Mouse (Mus musculus): Measurements from ENCODE around the gene Uba7. TPM values are rescaled to one million over a fixed set of nuclear protein-coding genes. Genes with fewer than 3 reads are reported as not detected.

Gene Uba7
- total and polyA plus RNA-seq, 3 experiments, result 21.3 to 27.8 (median 26.0) TPM

- DNase-seq (ENCODE audit: extremely low read depth), result no peak
- H3K79me2 ChIP-seq (replicated peaks; ENCODE audit: control insufficient read depth, extremely low read depth, insufficient read depth, poor library complexity, severe bottlenecking), result peaks cover 16% of the 10 kb centered on the region
- H3K36me3 ChIP-seq (replicated peaks in 1 of 2; ENCODE audit: control insufficient read depth in 1 of 2, insufficient read depth in 1 of 2, low read length in 1 of 2), result peaks cover 8 to 41% of the 10 kb centered on the region in 2 experiments
- in situ Hi-C loops (cut with MboI; ENCODE audit: low pct_ligation_motif_present, low pct_unique_long_range_greater_than_20kb, low sequenced_read_pairs) (no loop called here), dilution Hi-C loops (cut with MboI; ENCODE audit: extremely low pct_ligation_motif_present, extremely low pct_unique_long_range_greater_than_20kb, low sequenced_read_pairs) (no loop called here)
- H3K27me3 ChIP-seq (replicated peaks), result no peaks in the 10 kb centered on the region
- no peak overlapping the region for H3K4me2 ChIP-seq (ENCODE audit: insufficient read depth, low read depth, poor library complexity, severe bottlenecking)
- no peak overlapping the region for H3K9ac ChIP-seq (ENCODE audit: insufficient read depth, low read depth)
- no peak for TF ChIP-seq RAD21 (IDR thresholded peaks at IDR 0.05; ENCODE audit: low read depth, low read length)
- no peak overlapping the region for H3K27ac ChIP-seq (ENCODE audit: insufficient read depth, low read depth)
- no peak overlapping the region for H3K4me3 ChIP-seq (replicated peaks in 1 of 3; ENCODE audit: low read depth in 2 of 3, low read length in 2 of 3, poor library complexity in 1 of 3)
- H3K4me1 ChIP-seq (ENCODE audit: control insufficient read depth in 1 of 2, insufficient read depth in 2 of 2), result peaks cover 0 to 15% of the 10 kb centered on the region in 2 experiments; a peak in 2 of 4 replicates
- no peaks in the 10 kb centered on the region for H3K9me3 ChIP-seq (replicated peaks; ENCODE audit: low read length)
Observed at GRCm38 (mm10) chr9:108017127-108017526, 41.8 kb downstream of the Uba7 start.

DNA sequence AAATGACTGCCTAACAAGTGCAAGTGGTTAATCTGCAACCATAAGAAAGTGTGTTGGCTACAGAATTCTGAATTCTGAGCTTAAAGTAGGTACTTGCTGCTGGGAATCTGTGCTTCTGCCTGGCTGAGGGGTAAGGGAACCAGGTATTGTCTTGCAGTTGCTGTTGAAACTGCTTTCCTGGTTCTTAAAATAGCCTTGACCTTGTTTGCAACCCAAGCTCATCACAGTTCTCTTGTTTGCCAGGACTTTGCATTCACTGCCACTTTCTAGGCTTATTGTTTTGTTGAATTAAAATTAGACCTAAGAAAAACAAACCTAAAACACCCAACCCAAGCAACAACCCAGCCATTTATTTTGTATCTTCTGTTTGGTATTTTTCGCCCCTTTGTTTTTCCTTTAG is 45.4 kb downstream of the Uba7 start:
- in situ Hi-C loops (cut with MboI; ENCODE audit: low pct_ligation_motif_present, low pct_unique_long_range_greater_than_20kb, low sequenced_read_pairs), result no loop called here
- Histone ChIP-seq H3K4me2 (ENCODE audit: insufficient read depth, low read depth, poor library complexity, severe bottlenecking) (no peak overlapping the region), H3K27ac (ENCODE audit: insufficient read depth, low read depth) (no peak overlapping the region), H3K4me3 (replicated peaks in 1 of 3; ENCODE audit: low read depth in 2 of 3, low read length in 2 of 3, poor library complexity in 1 of 3) (no peak overlapping the region), H3K9me3 (replicated peaks; ENCODE audit: low read length) (no peaks in the 10 kb centered on the region), H3K79me2 (replicated peaks; ENCODE audit: control insufficient read depth, extremely low read depth, insufficient read depth, poor library complexity, severe bottlenecking) (peaks cover 12% of the 10 kb centered on the region), H3K36me3 (replicated peaks in 1 of 2; ENCODE audit: control insufficient read depth in 1 of 2, insufficient read depth in 1 of 2, low read length in 1 of 2) (peaks cover 22 to 42% of the 10 kb centered on the region in 2 experiments), H3K4me1 (ENCODE audit: control insufficient read depth in 1 of 2, insufficient read depth in 2 of 2) (peaks cover 0 to 15% of the 10 kb centered on the region in 2 experiments; a peak in 2 of 4 replicates), H3K27me3 (replicated peaks) (no peaks in the 10 kb centered on the region), H3K9ac (ENCODE audit: insufficient read depth, low read depth) (no peak overlapping the region)
- no peak for DNase-seq (ENCODE audit: extremely low read depth)
- TF ChIP-seq GABPA (IDR thresholded peaks at IDR 0.05; ENCODE audit: insufficient replicate concordance, low read depth, low read length) (no peak), ZC3H11A (IDR thresholded peaks at IDR 0.05; ENCODE audit: low read depth, low read length) (no peak), SMC3 (IDR thresholded peaks at IDR 0.05; ENCODE audit: low read depth, low read length) (no peak), RCOR1 (conservative IDR thresholded peaks at IDR 0.05; ENCODE audit: low read depth, low read length) (no peak), CHD2 (IDR thresholded peaks at IDR 0.05; ENCODE audit: low read length) (no peak)
- dilution Hi-C loops (cut with MboI; ENCODE audit: extremely low pct_ligation_motif_present, extremely low pct_unique_long_range_greater_than_20kb, low sequenced_read_pairs), result no loop called here

- dilution Hi-C loops (cut with MboI; ENCODE audit: extremely low pct_ligation_motif_present, extremely low pct_unique_long_range_greater_than_20kb, low sequenced_read_pairs), result no loop called here
- DNase-seq (ENCODE audit: extremely low read depth), result no peak
- H3K36me3 ChIP-seq (replicated peaks in 1 of 2; ENCODE audit: control insufficient read depth in 1 of 2, insufficient read depth in 1 of 2, low read length in 1 of 2), result peaks cover 30 to 46% of the 10 kb centered on the region in 2 experiments
- in situ Hi-C loops (cut with MboI; ENCODE audit: low pct_ligation_motif_present, low pct_unique_long_range_greater_than_20kb, low sequenced_read_pairs), result no loop called here
- no peak overlapping the region for H3K4me2 ChIP-seq (ENCODE audit: insufficient read depth, low read depth, poor library complexity, severe bottlenecking)
- H3K4me3 ChIP-seq (replicated peaks in 1 of 3; ENCODE audit: low read depth in 2 of 3, low read length in 2 of 3, poor library complexity in 1 of 3), result no peak overlapping the region
- no peak overlapping the region for H3K27ac ChIP-seq (ENCODE audit: insufficient read depth, low read depth)
- no peaks in the 10 kb centered on the region for H3K27me3 ChIP-seq (replicated peaks)
- no peak for TF ChIP-seq SMC3 (IDR thresholded peaks at IDR 0.05; ENCODE audit: low read depth, low read length)
- no peak for TF ChIP-seq KAT2A (IDR thresholded peaks at IDR 0.05; ENCODE audit: insufficient replicate concordance, low read length)
- TF ChIP-seq PAX5 (IDR thresholded peaks at IDR 0.05; ENCODE audit: low read length), result no peak
- TF ChIP-seq TCF12 (IDR thresholded peaks at IDR 0.05; ENCODE audit: low read depth, low read length), result no peak
- TF ChIP-seq HCFC1 (IDR thresholded peaks at IDR 0.05; ENCODE audit: low read depth, low read length), result no peak
- H3K9me3 ChIP-seq (replicated peaks; ENCODE audit: low read length), result peaks cover 3% of the 10 kb centered on the region
- peaks cover 0 to 15% of the 10 kb centered on the region in 2 experiments; a peak in 2 of 4 replicates for H3K4me1 ChIP-seq (ENCODE audit: control insufficient read depth in 1 of 2, insufficient read depth in 2 of 2)
- no peak overlapping the region for H3K9ac ChIP-seq (ENCODE audit: insufficient read depth, low read depth)
- H3K79me2 ChIP-seq (replicated peaks; ENCODE audit: control insufficient read depth, extremely low read depth, insufficient read depth, poor library complexity, severe bottlenecking), result peaks cover 12% of the 10 kb centered on the region
Observed at GRCm38 (mm10) chr9:108023216-108023615, 47.9 kb downstream of the Uba7 start.
